In genomic region chr3:107807386-107807974, GRCm38 (mm10) we compare ENCODE assay signal across 13 mouse cellular contexts. TPM values are rescaled to one million over a fixed set of nuclear protein-coding genes. Genes with fewer than 3 reads are reported as not detected.
A peak's percentile ranks its signal among the peaks of the same experiment; 100 is the strongest.
DNase-seq lines count a peak whose midpoint lies in the region; ATAC-seq and TF ChIP-seq lines count a peak whose summit lies in the region.
"Had no signal": no experiment of that assay in that cellular context is flagged by ENCODE, and none has a peak within 500 bp of the region (broad histone marks: within the 10 kb centered on the region; RNA-seq: fewer than 3 reads in every experiment).

No protein-coding gene starts in this region.

- no peaks in the 10 kb centered on the region for H3K27me3 ChIP-seq in embryonic facial prominence, embryonic 15.5 days
- H3K27me3 ChIP-seq in kidney, embryonic 16.5 days (ENCODE audit: insufficient read depth, low read length), result no peaks in the 10 kb centered on the region
- H3K27me3 ChIP-seq: midbrain, embryonic 13.5 days had no signal

- H3K9me3 ChIP-seq in embryonic facial prominence, embryonic 15.5 days (replicated peaks), result no peaks in the 10 kb centered on the region
- no peaks in the 10 kb centered on the region for H3K9me3 ChIP-seq in kidney, embryonic 16.5 days (ENCODE audit: low read length)
- H3K9me3 ChIP-seq: midbrain, embryonic 13.5 days had no signal

- no peak for TF ChIP-seq CTCF in left cerebral cortex, adult 2 months (IDR thresholded peaks at IDR 0.05)

- intact Hi-C loops in left cerebral cortex, adult 2 months (cut with DNase I), result loop anchor here (5.0 kb wide), 1 partner anchor 50 kb away; no protein-coding TSS in a partner anchor
- intact Hi-C loops in left cerebral cortex, postnatal 4 days (cut with DNase I), result no loop called here

- peaks cover 23% of the 10 kb centered on the region for H3K4me1 ChIP-seq in embryonic facial prominence, embryonic 15.5 days
- peaks cover 18% of the 10 kb centered on the region; the same call in 1 of the 2 replicates for H3K4me1 ChIP-seq in kidney, embryonic 16.5 days (ENCODE audit: insufficient read depth, low read length)

- no peaks in the 10 kb centered on the region for H3K36me3 ChIP-seq in embryonic facial prominence, embryonic 15.5 days
- H3K36me3 ChIP-seq in kidney, embryonic 16.5 days (ENCODE audit: insufficient read depth, low read length), result no peaks in the 10 kb centered on the region
- H3K36me3 ChIP-seq: midbrain, embryonic 13.5 days had no signal

- no peak overlapping the region for H3K4me2 ChIP-seq in embryonic facial prominence, embryonic 15.5 days (replicated peaks)
- H3K4me2 ChIP-seq in kidney, embryonic 16.5 days (replicated peaks; ENCODE audit: low read depth, low read length), result peak overlapping the region; percentile 19; the same call in 1 of the 2 replicates
- H3K4me2 ChIP-seq: midbrain, embryonic 13.5 days had no signal

- WGBS in embryonic facial prominence, embryonic 15.5 days, result 44% methylated on average over 6 of the region's 6 CpGs
- 34% methylated on average over 6 of the region's 6 CpGs for WGBS in kidney, embryonic 16.5 days

- peak; percentile 67 for ATAC-seq in frontal cortex, adult (ENCODE audit: low TSS enrichment)
- ATAC-seq in embryonic facial prominence, embryonic 15.5 days (ENCODE audit: insufficient number of reproducible peaks, low FRiP score, low TSS enrichment, low read depth), result no peak
- ATAC-seq in kidney, embryonic 16.5 days (ENCODE audit: low FRiP score, low TSS enrichment), result no peak
- no peak for ATAC-seq in erythroid progenitor cell, adult 5-6 weeks (replicated peaks; ENCODE audit: low FRiP score, poor library complexity, severe bottlenecking)

- H3K9ac ChIP-seq in embryonic facial prominence, embryonic 15.5 days, result no peak overlapping the region
- no peak overlapping the region for H3K9ac ChIP-seq in kidney, embryonic 16.5 days (replicated peaks; ENCODE audit: low read length)
- H3K9ac ChIP-seq: midbrain, embryonic 13.5 days had no signal

- no peak overlapping the region; the same call in 1 of the 2 replicates for H3K4me3 ChIP-seq in left cerebral cortex, adult 2 months
- H3K4me3 ChIP-seq in embryonic facial prominence, embryonic 15.5 days (replicated peaks), result no peak overlapping the region
- H3K4me3 ChIP-seq in kidney, embryonic 16.5 days (ENCODE audit: low read length), result no peak overlapping the region
- H3K4me3 ChIP-seq: midbrain, embryonic 13.5 days had no signal

- DNase-seq in frontal cortex, postnatal 10 days (ENCODE audit: low spot score in 2 of 2), result no peak
- no peak for DNase-seq in left cerebral cortex, adult 2 months (ENCODE audit: extremely low spot score in 1 of 2, low spot score in 2 of 2)
- DNase-seq in left cerebral cortex, postnatal 4 days, result no peak
- no peak for DNase-seq in c-Kit-positive CD71-positive TER-119-positive erythroid progenitor cells, embryonic 14.5 days (ENCODE audit: low spot score)
- DNase-seq: B cell, adult 2 months; gastrocnemius, postnatal 25 days; right cerebral cortex, postnatal 25 days; thymus, postnatal 4 days had no signal

- H3K27ac ChIP-seq in left cerebral cortex, adult 2 months, result peak overlapping the region; percentile 51
- H3K27ac ChIP-seq in embryonic facial prominence, embryonic 15.5 days (replicated peaks), result peak overlapping the region; percentile 41; the same call in 1 of the 2 replicates
- H3K27ac ChIP-seq in kidney, embryonic 16.5 days (ENCODE audit: low read length), result no peak overlapping the region
- H3K27ac ChIP-seq: midbrain, embryonic 13.5 days had no signal

RNA-seq across cellular contexts. Expression of gene Csf1, which starts 47.2 kb away (rescaled TPM):
- 10 to 100 TPM; 12.6 to 13.2 TPM for total RNA-seq in left cerebral cortex, adult 2 months (2021)
- total RNA-seq in left cerebral cortex, postnatal 4 days (2021), result 10 to 100 TPM; 10.6 to 11.6 TPM
- polyA plus RNA-seq in embryonic facial prominence, embryonic 15.5 days (2015; fragmentation: Nextera tagmentation; extraction: Ambion mirVana), result 18.0 and 18.5 TPM in 2 replicates
- 9.0 and 9.4 TPM in 2 replicates for polyA plus RNA-seq in kidney, embryonic 16.5 days (2015; fragmentation: Nextera tagmentation; extraction: Ambion mirVana)
- total RNA-seq in erythroid progenitor cell, adult 5-6 weeks (2015; ENCODE audit: low replicate concordance), result 6.5 and 9.6 TPM in 2 replicates
- total RNA-seq in erythroid progenitor cell, adult 5-6 weeks (2017; ENCODE audit: low replicate concordance), result 1.1 and 1.2 TPM in 2 replicates
